Mouse (Mus musculus) forebrain, embryonic 16.5 days (tissue): Measurements from ENCODE around the gene Masp2. TPM values are rescaled to one million over a fixed set of nuclear protein-coding genes. Genes with fewer than 3 reads are reported as not detected.

Experiments
- ATAC-seq: fragments of 200-750 bp; cut with Nextera tagmentation; 2 replicates; pipeline ENCODE4 v1.8.0; 2017; ENCODE audit warnings: mild to moderate bottlenecking, moderate library complexity
- H3K27ac ChIP-seq: fragments of 300-500 bp; sonication (generic); 2 replicates; pipeline ENCODE4 v1.5.1; 2014; ENCODE audit warnings: low read length, control low read depth
- H3K27me3 ChIP-seq: fragments of 300-500 bp; sonication (generic); replicated peaks from 2 replicates; pipeline ENCODE4 v1.6.1; 2014; ENCODE audit warnings: low read length; ENCODE audit not compliant: control insufficient read depth, insufficient read depth
- H3K36me3 ChIP-seq: fragments of 300-500 bp; sonication (generic); 2 replicates; pipeline ENCODE4 v1.6.1; 2014; ENCODE audit not compliant: control insufficient read depth, insufficient read depth
- H3K4me1 ChIP-seq: fragments of 300-500 bp; sonication (generic); replicated peaks from 2 replicates; pipeline ENCODE4 v1.6.1; 2014; ENCODE audit warnings: low read length; ENCODE audit not compliant: control insufficient read depth, insufficient read depth
- H3K4me2 ChIP-seq: fragments of 300-500 bp; sonication (generic); 2 replicates; pipeline ENCODE4 v1.6.1; 2014; ENCODE audit warnings: mild to moderate bottlenecking, low read length, control low read depth
- H3K4me3 ChIP-seq: fragments of 300-500 bp; sonication (generic); replicated peaks from 2 replicates; pipeline ENCODE4 v1.5.1; 2014; ENCODE audit warnings: mild to moderate bottlenecking, low read length, control low read depth
- H3K9ac ChIP-seq: fragments of 300-500 bp; sonication (generic); replicated peaks from 2 replicates; pipeline ENCODE4 v1.6.1; 2014; ENCODE audit warnings: low read depth, low read length, control low read depth
- H3K9me3 ChIP-seq: fragments of 300-500 bp; sonication (generic); 2 replicates; pipeline ENCODE4 v1.6.1; 2016; ENCODE audit warnings: low read length; ENCODE audit not compliant: control insufficient read depth
- whole genome bisulfite sequencing: fragments of 180-500 bp; shearing (Covaris S2); extraction: QIAGEN DNeasy Blood & Tissue Kit; methylation state at CpG from one replicate; pipeline ENCODE4 v1.1.7; 2014; 5-methylcytosine and 5-hydroxymethylcytosine counted together
- polyA plus RNA-seq: library from polyadenylated mRNA; unstranded; fragments of >200 nt; fragmentation: Nextera tagmentation; extraction: Ambion mirVana; gene quantifications from 2 replicates; pipeline ENCODE4 v1.2.1, GENCODE M21; 2015

Masp2 gene
- polyA plus RNA-seq, 1 experiment from 2014 or later, result 1.0 TPM

GRCm38 (mm10) chr4:148625756-148626622 is 23.6 kb downstream of the Masp2 start:
- no peaks in the 10 kb centered on the region for H3K9me3 ChIP-seq
- H3K36me3 ChIP-seq, result peaks cover 26% of the 10 kb centered on the region
- no peaks in the 10 kb centered on the region for H3K27me3 ChIP-seq
- peak overlapping the region; percentile 94 for H3K27ac ChIP-seq
- 1% methylated on average over 57 of the region's 57 CpGs for WGBS
- H3K4me3 ChIP-seq, result peak overlapping the region; percentile 99
- H3K4me1 ChIP-seq, result peaks cover 18% of the 10 kb centered on the region
- peak overlapping the region; percentile 73 for H3K4me2 ChIP-seq
- peak; percentile 60 for ATAC-seq
- H3K9ac ChIP-seq, result peak overlapping the region; percentile 96

- under 1% methylated on average over 47 of the region's 51 CpGs for WGBS
- Histone ChIP-seq H3K9ac (peak within 1 kb of the TSS; percentile 96), H3K9me3 (no peaks in the 10 kb centered on the region), H3K4me2 (peak within 1 kb of the TSS; percentile 73), H3K27ac (peak within 1 kb of the TSS; percentile 94), H3K4me3 (peak within 1 kb of the TSS; percentile 99), H3K36me3 (peaks cover 20% of the 10 kb centered on the region), H3K27me3 (no peaks in the 10 kb centered on the region), H3K4me1 (peaks cover 18% of the 10 kb centered on the region)
- ATAC-seq, result peak; percentile 98
Observed at GRCm38 (mm10) chr4:148626623-148627185, 24.4 kb downstream of the Masp2 start, which contains the start of gene Tardbp. Tardbp (minus strand) TSS chr4:148627019.

GRCm38 (mm10) chr4:148627246-148627645 is 24.9 kb downstream of the Masp2 start:
- ATAC-seq, result peak; percentile 7; the same call in 1 of the 2 replicates
- peak overlapping the region; percentile 99 for H3K4me3 ChIP-seq
- no peaks in the 10 kb centered on the region for H3K9me3 ChIP-seq
- H3K9ac ChIP-seq, result peak overlapping the region; percentile 22; the same call in 1 of the 2 replicates
- H3K27ac ChIP-seq, result no peak overlapping the region
- H3K27me3 ChIP-seq, result no peaks in the 10 kb centered on the region
- peaks cover 15% of the 10 kb centered on the region for H3K36me3 ChIP-seq
- 63% methylated on average over 3 of the region's 3 CpGs for WGBS
- H3K4me2 ChIP-seq, result peak overlapping the region; percentile 57
- H3K4me1 ChIP-seq, result peaks cover 18% of the 10 kb centered on the region

- Histone ChIP-seq H3K4me2 (no peak overlapping the region), H3K27me3 (no peaks in the 10 kb centered on the region), H3K4me3 (no peak overlapping the region), H3K9ac (no peak overlapping the region), H3K27ac (no peak overlapping the region), H3K36me3 (no peaks in the 10 kb centered on the region), H3K4me1 (0 out of 2 replicates have a peak, but pooled peaks cover 2% of the 10 kb centered on the region), H3K9me3 (no peaks in the 10 kb centered on the region)
- WGBS, result 75% methylated on average over 3 of the region's 3 CpGs
- no peak for ATAC-seq
Observed at GRCm38 (mm10) chr4:148632013-148632692, 29.8 kb downstream of the Masp2 start.

GRCm38 (mm10) chr4:148633395-148634061 is 31.2 kb downstream of the Masp2 start:
- WGBS, result 70% methylated on average over 2 of the region's 2 CpGs
- Histone ChIP-seq H3K9ac (no peak overlapping the region), H3K4me3 (no peak overlapping the region), H3K27ac (no peak overlapping the region), H3K36me3 (no peaks in the 10 kb centered on the region), H3K9me3 (no peaks in the 10 kb centered on the region), H3K4me1 (no peaks in the 10 kb centered on the region), H3K27me3 (no peaks in the 10 kb centered on the region), H3K4me2 (no peak overlapping the region)
- no peak for ATAC-seq

- H3K9me3 ChIP-seq, result no peaks in the 10 kb centered on the region
- H3K36me3 ChIP-seq, result no peaks in the 10 kb centered on the region
- H3K4me1 ChIP-seq, result no peaks in the 10 kb centered on the region
- no peak overlapping the region for H3K9ac ChIP-seq
- 88% methylated on average over 2 of the region's 2 CpGs for WGBS
- ATAC-seq, result no peak
- no peak overlapping the region for H3K27ac ChIP-seq
- H3K27me3 ChIP-seq, result no peaks in the 10 kb centered on the region
- H3K4me3 ChIP-seq, result no peak overlapping the region
- no peak overlapping the region for H3K4me2 ChIP-seq
Observed at GRCm38 (mm10) chr4:148635309-148635708, 33.0 kb downstream of the Masp2 start.

GRCm38 (mm10) chr4:148638302-148638701 is 35.9 kb downstream of the Masp2 start:
- Histone ChIP-seq H3K27ac (no peak overlapping the region), H3K4me2 (no peak overlapping the region), H3K27me3 (no peaks in the 10 kb centered on the region), H3K4me1 (no peaks in the 10 kb centered on the region), H3K36me3 (no peaks in the 10 kb centered on the region), H3K4me3 (no peak overlapping the region), H3K9ac (no peak overlapping the region), H3K9me3 (no peaks in the 10 kb centered on the region)
- WGBS, result 52% methylated on average over 9 of the region's 9 CpGs
- no peak for ATAC-seq

GRCm38 (mm10) chr4:148639455-148639854 is 37.1 kb downstream of the Masp2 start:
- no peak for ATAC-seq
- Histone ChIP-seq H3K4me2 (no peak overlapping the region), H3K36me3 (no peaks in the 10 kb centered on the region), H3K27me3 (no peaks in the 10 kb centered on the region), H3K9me3 (no peaks in the 10 kb centered on the region), H3K4me1 (peaks cover 5% of the 10 kb centered on the region; the same call in 1 of the 2 replicates), H3K9ac (no peak overlapping the region), H3K27ac (no peak overlapping the region), H3K4me3 (no peak overlapping the region)
- WGBS, result 91% methylated on average over 2 of the region's 2 CpGs
